Mouse (Mus musculus): ENCODE results near the gene Mfsd6. TPM values are rescaled to one million over a fixed set of nuclear protein-coding genes. Genes with fewer than 3 reads are reported as not detected.
A peak's percentile ranks its signal among the peaks of the same experiment; 100 is the strongest.
"Not testable (repeated sequence)": the region's sequence is repeated elsewhere in the genome, so short reads cannot be mapped to it uniquely, and the experiment has no call there.

The Mfsd6 gene
- total RNA-seq, 2 experiments from 2014 or later = 76.7 to 79.9 TPM

- DNase-seq (ENCODE audit: low spot score in 2 of 2) = no peak
- TF ChIP-seq CTCF (conservative IDR thresholded peaks at IDR 0.05) = no peak
- H3K4me3 ChIP-seq = no peak overlapping the region
Observed at GRCm38 (mm10) chr1:52730258-52730657, 3.0 kb upstream of the Mfsd6 start.

DNA sequence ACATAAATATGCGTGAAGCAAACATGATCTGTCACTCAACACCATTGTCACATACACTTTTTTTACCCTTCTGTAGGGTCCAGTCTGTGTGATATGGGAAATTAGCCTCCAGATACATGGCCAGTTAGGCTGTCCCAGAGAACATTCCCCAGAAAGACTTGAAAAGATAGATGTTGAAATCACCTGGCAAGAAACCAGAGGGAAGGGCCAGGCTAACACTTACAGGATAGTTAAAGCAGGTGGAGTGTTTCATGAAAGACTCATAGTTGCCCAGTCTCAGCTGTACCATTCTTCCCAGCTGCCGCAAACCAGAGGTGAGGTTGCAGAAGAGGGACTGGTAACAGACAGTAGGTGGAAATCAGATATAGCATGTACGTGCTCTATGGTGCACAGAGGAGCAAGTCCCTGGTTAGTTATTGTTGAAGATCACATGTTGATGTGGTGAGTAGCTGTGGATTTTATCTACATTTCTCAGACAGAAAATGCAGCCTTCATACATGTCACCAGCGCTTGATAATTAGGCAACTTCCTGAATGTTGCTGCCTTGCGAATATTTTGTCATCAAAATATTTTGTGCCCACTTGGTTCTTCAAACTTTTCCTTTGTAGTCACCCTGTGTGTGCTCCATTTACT lies 1.7 kb upstream of the Mfsd6 start:
- Histone ChIP-seq H3K4me3 (no peak overlapping the region), H3K27ac (no peak overlapping the region)
- TF ChIP-seq CTCF (conservative IDR thresholded peaks at IDR 0.05) = no peak
- DNase-seq (ENCODE audit: low spot score in 2 of 2) = no peak

More at GRCm38 (mm10) chr1:52730258-52730657, 3.0 kb upstream of the Mfsd6 start:
- H3K27ac ChIP-seq = no peak overlapping the region

DNA sequence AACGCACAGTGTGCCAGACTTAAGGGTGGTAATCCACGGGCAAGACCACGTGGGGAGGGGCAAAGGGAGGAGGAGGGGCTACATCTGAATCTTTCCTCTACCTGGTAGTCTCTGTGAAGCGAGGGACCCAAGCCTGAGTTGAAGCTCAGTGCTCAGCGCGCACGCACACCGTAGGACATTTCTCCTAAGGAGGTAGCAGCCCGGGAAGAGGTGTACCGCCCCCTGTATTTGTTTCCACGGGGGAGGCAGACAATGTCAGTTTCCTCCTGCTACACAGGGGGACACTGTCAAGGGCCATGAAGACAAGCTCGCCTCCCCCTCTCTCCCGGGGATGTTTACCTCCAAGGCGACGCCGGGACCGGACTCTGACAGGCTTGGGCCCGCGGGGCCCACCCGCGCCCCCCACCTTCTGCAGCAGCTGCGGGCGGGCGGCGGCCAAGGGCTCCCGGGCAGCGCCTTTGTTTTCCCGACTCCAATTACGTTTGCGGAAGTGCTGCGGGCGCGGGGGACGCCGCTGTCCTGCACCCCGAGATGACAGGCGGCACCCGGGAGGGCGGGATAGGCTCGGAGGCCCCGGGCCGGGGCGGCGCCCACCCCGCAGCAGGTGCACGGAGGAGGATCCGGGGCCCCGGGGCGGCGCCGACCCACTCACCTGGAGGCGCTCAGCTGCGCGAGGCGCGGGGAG lies 749 bp downstream of the Mfsd6 start:
- H3K4me3 ChIP-seq = peak overlapping the region; percentile 92
- peak; percentile 28 to 60 for DNase-seq (ENCODE audit: low spot score in 2 of 2)
- H3K27ac ChIP-seq = peak overlapping the region; percentile 98
- TF ChIP-seq CTCF (conservative IDR thresholded peaks at IDR 0.05) = no peak

DNA sequence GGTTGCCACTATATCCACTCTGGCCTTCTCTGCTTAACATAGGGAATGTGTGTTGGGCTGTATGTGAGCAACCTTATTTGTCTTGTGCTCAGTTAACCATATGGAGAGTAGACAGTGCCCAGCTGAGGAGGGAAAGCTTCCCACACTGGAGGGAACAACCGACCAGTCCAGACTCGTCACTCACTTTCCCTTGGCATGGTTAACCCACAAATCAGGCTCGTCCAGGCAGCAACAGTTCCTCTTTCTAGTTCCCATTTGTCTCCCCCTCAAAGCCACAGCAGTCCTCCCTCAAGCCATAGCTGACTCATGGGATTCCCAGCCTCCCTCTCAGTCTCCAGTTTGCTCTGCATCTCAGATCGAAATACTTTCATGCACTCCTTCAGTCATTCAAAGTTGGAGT lies 4.7 kb downstream of the Mfsd6 start:
- no peak for TF ChIP-seq CTCF (conservative IDR thresholded peaks at IDR 0.05)
- Histone ChIP-seq H3K4me3 (no peak overlapping the region), H3K27ac (no peak overlapping the region)
- no peak for DNase-seq (ENCODE audit: low spot score in 2 of 2)

- Histone ChIP-seq H3K4me3 (no peak overlapping the region), H3K27ac (peak overlapping the region; percentile 49)
- peak; percentile 75 for TF ChIP-seq CTCF (conservative IDR thresholded peaks at IDR 0.05)
- peak; percentile 63 to 73 for DNase-seq (ENCODE audit: low spot score in 2 of 2)
Observed at GRCm38 (mm10) chr1:52719096-52719495, 8.2 kb downstream of the Mfsd6 start.

- no peak for DNase-seq (ENCODE audit: low spot score in 2 of 2)
- no peak for TF ChIP-seq CTCF (conservative IDR thresholded peaks at IDR 0.05)
- H3K27ac ChIP-seq = peak overlapping the region; percentile 49
- H3K4me3 ChIP-seq = no peak overlapping the region
Observed at GRCm38 (mm10) chr1:52718068-52718748, 9.1 kb downstream of the Mfsd6 start.

DNA sequence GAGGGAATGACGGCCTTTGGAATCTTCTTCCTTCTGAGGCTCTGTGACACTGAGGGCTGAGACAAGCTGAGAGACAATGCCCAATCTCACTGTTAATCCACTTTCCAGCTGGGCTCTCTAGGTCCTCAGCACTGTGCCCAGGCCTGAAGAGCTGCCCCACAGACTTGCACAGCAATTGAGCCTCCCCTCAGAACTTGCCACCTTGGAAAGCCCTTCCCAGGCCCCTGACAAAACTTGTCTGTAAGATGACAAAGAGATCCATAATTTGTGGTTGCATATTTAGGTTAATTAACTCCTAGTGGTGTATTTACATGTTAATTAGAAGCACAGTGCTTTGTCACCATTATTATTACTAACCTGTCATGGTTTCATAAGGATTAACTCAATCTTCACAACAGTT lies 12.8 kb downstream of the Mfsd6 start:
- no peak for TF ChIP-seq CTCF (conservative IDR thresholded peaks at IDR 0.05)
- Histone ChIP-seq H3K4me3 (no peak overlapping the region), H3K27ac (peak overlapping the region; percentile 46)
- DNase-seq (ENCODE audit: low spot score in 2 of 2) = no peak

- DNase-seq (ENCODE audit: low spot score in 2 of 2) = no peak
- Histone ChIP-seq H3K4me3 (no peak overlapping the region), H3K27ac (peak overlapping the region; percentile 46)
- TF ChIP-seq CTCF (conservative IDR thresholded peaks at IDR 0.05) = no peak
Observed at GRCm38 (mm10) chr1:52714021-52714420, 13.2 kb downstream of the Mfsd6 start.

- TF ChIP-seq CTCF (conservative IDR thresholded peaks at IDR 0.05) = no peak
- DNase-seq (ENCODE audit: low spot score in 2 of 2) = no peak
- H3K4me3 ChIP-seq = no peak overlapping the region
- no peak overlapping the region for H3K27ac ChIP-seq
Observed at GRCm38 (mm10) chr1:52708745-52709144, 18.5 kb downstream of the Mfsd6 start.

DNA sequence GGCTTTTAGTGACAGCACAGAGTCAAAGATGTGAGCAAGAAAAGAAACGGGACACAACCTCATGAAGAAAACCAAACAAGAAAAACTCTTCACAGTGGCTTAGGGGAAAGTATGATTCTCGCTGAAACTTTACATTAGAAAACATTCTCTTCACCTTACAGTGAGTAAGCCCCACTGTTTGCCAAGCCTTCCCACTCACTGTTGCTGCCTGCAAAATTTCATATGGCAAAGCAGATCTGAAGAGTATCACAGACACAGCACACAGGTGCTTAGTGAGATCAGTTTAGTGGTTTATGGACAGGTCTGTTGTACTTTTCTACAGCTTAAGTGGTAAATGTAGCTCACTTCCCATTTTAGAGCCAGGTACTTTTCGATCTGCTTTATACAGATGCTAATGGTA lies 20.2 kb downstream of the Mfsd6 start:
- DNase-seq (ENCODE audit: low spot score in 2 of 2) = no peak
- TF ChIP-seq CTCF (conservative IDR thresholded peaks at IDR 0.05) = no peak
- no peak overlapping the region for H3K27ac ChIP-seq
- H3K4me3 ChIP-seq = no peak overlapping the region

DNA sequence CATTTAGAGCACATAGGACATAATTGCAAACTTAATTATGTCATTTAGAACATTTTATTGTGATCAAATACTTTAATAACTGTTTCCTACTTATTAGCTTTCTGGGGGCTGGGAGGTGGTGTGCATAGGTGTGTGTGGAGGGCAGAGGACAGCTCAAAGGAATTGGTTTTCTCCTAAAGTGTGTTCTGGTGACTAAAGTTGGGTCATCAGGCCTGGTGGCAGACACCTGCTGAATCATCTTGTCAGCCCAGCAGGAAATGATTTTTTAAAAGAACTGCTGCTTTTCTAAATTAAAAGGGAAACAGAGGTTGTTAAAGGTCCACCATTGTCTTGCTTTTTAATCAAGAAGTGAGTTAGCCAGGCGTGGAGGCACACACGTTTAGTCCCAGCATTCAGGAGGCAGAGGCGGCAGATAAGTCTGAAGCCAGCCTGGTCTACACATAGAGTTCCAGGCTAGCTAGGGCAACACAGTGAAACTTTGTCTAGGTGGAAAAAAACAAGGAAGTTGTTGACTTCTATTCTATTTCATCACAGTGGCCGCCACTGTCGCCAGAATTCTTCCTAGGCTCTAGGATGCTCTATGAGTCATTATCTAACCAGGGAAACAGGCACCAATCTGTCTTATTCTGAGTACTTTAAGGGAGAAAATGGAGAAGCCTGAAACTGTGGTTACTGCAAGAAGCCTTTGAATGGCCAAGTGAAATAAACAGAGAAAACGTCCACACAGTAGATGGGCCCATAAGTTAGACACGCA lies 24.3 kb downstream of the Mfsd6 start:
- no peak for DNase-seq (ENCODE audit: low spot score in 2 of 2)
- Histone ChIP-seq H3K4me3 (no peak overlapping the region), H3K27ac (peak overlapping the region; percentile 28; the same call in 1 of the 2 replicates)
- TF ChIP-seq CTCF (conservative IDR thresholded peaks at IDR 0.05) = no peak

GRCm38 (mm10) chr1:52701941-52702340 lies 25.3 kb downstream of the Mfsd6 start:
- H3K27ac ChIP-seq = no peak overlapping the region
- TF ChIP-seq CTCF (conservative IDR thresholded peaks at IDR 0.05) = no peak
- DNase-seq (ENCODE audit: low spot score in 2 of 2) = no peak

DNA sequence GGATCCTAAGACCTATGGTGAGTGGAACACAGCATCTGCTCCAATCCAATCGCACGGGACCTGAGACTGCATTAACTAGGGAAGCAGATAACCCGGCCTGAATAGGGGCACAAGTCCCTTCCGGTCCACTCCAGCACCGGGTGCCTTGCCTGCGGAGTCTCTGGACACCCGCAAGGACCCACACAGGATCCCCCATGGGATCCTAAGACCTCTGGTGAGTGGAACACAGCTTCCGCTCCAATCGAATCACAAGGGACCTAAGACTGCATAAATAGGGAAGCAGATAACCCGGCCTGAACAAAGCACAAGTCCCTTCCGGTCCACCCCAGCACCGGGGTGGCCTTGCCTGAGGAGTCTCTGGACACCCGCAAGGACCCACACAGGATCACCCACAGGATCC lies 32.8 kb downstream of the Mfsd6 start:
- DNase-seq (ENCODE audit: low spot score in 2 of 2); H3K4me3 ChIP-seq; H3K27ac ChIP-seq: not testable (repeated sequence)

More at GRCm38 (mm10) chr1:52701941-52702340, 25.3 kb downstream of the Mfsd6 start:
- no peak overlapping the region for H3K4me3 ChIP-seq

Data from layer of hippocampus, adult 2 months (tissue).